Mouse (Mus musculus): ENCODE data around the gene Zfp365. TPM values are rescaled to one million over a fixed set of nuclear protein-coding genes. Genes with fewer than 3 reads are reported as not detected.

Gene Zfp365
- polyA plus RNA-seq (2016; fragmentation: Nextera tagmentation; extraction: Ambion mirVana), result 2.7 and 3.2 TPM in 2 replicates

GRCm38 (mm10) chr10:67912337-67912776, at the start of gene Zfp365:
TSS of gene Zfp365 (minus strand) at chr10:67912662.
- Histone ChIP-seq H3K4me3 (peak within 1 kb of the TSS; percentile 80), H3K4me1 (peaks cover 15% of the 10 kb centered on the region), H3K9me3 (peaks cover 4% of the 10 kb centered on the region; the same call in 1 of the 2 replicates), H3K27ac (peak within 1 kb of the TSS; percentile 86), H3K36me3 (replicated peaks) (peaks cover 11% of the 10 kb centered on the region; the same call in 1 of the 2 replicates), H3K27me3 (ENCODE audit: poor library complexity, severe bottlenecking) (peaks cover 61% of the 10 kb centered on the region)
- peak; percentile 72 for DNase-seq (ENCODE audit: extremely low spot score, low spot score)
- under 1% methylated on average over 43 of the region's 43 CpGs for WGBS

- 0 out of 2 replicates have a peak, but pooled peaks cover 4% of the 10 kb centered on the region for H3K27me3 ChIP-seq (ENCODE audit: poor library complexity, severe bottlenecking)
- WGBS, result 89% methylated on average over 3 of the region's 3 CpGs
- peaks cover 30% of the 10 kb centered on the region for H3K4me1 ChIP-seq
- no peak overlapping the region for H3K4me3 ChIP-seq
- no peaks in the 10 kb centered on the region for H3K36me3 ChIP-seq (replicated peaks)
- no peaks in the 10 kb centered on the region for H3K9me3 ChIP-seq
- no peak for DNase-seq (ENCODE audit: extremely low spot score, low spot score)
- H3K27ac ChIP-seq, result no peak overlapping the region
Measured at GRCm38 (mm10) chr10:67959982-67960381, 47.5 kb upstream of the Zfp365 start.

GRCm38 (mm10) chr10:67955982-67956381, 43.5 kb upstream of the Zfp365 start:
- 97% methylated on average over 2 of the region's 2 CpGs for WGBS
- Histone ChIP-seq H3K27me3 (ENCODE audit: poor library complexity, severe bottlenecking) (no peaks in the 10 kb centered on the region), H3K36me3 (replicated peaks) (no peaks in the 10 kb centered on the region)

GRCm38 (mm10) chr10:67951690-67952089, 39.2 kb upstream of the Zfp365 start:
- H3K27me3 ChIP-seq (ENCODE audit: poor library complexity, severe bottlenecking), result no peaks in the 10 kb centered on the region
- H3K9me3 ChIP-seq, result no peaks in the 10 kb centered on the region
- no peaks in the 10 kb centered on the region for H3K36me3 ChIP-seq (replicated peaks)
- no peak overlapping the region for H3K4me3 ChIP-seq
- no peak overlapping the region for H3K27ac ChIP-seq
- 91% methylated on average over 4 of the region's 4 CpGs for WGBS
- no peak for DNase-seq (ENCODE audit: extremely low spot score, low spot score)
- H3K4me1 ChIP-seq, result no peaks in the 10 kb centered on the region

More at GRCm38 (mm10) chr10:67955982-67956381, 43.5 kb upstream of the Zfp365 start:
- no peak for DNase-seq (ENCODE audit: extremely low spot score, low spot score)
- H3K4me3 ChIP-seq, result no peak overlapping the region
- H3K9me3 ChIP-seq, result no peaks in the 10 kb centered on the region
- H3K27ac ChIP-seq, result no peak overlapping the region
- H3K4me1 ChIP-seq, result peaks cover 5% of the 10 kb centered on the region; the same call in 1 of the 2 replicates

- WGBS, result 85% methylated on average over 8 of the region's 8 CpGs
Measured at GRCm38 (mm10) chr10:67950059-67950748, 37.7 kb upstream of the Zfp365 start.

GRCm38 (mm10) chr10:67943513-67943912, 31.1 kb upstream of the Zfp365 start:
- no peaks in the 10 kb centered on the region for H3K4me1 ChIP-seq
- WGBS, result 89% methylated on average over 4 of the region's 4 CpGs

More at GRCm38 (mm10) chr10:67950059-67950748, 37.7 kb upstream of the Zfp365 start:
- Histone ChIP-seq H3K36me3 (replicated peaks) (no peaks in the 10 kb centered on the region), H3K27me3 (ENCODE audit: poor library complexity, severe bottlenecking) (no peaks in the 10 kb centered on the region), H3K27ac (no peak overlapping the region), H3K4me1 (no peaks in the 10 kb centered on the region), H3K4me3 (no peak overlapping the region), H3K9me3 (no peaks in the 10 kb centered on the region)
- DNase-seq (ENCODE audit: extremely low spot score, low spot score), result no peak

GRCm38 (mm10) chr10:67939546-67939945, 27.1 kb upstream of the Zfp365 start:
- H3K27ac ChIP-seq, result no peak overlapping the region
- no peaks in the 10 kb centered on the region for H3K9me3 ChIP-seq
- 77% methylated on average over 12 of the region's 12 CpGs for WGBS
- no peaks in the 10 kb centered on the region for H3K36me3 ChIP-seq (replicated peaks)
- no peaks in the 10 kb centered on the region for H3K27me3 ChIP-seq (ENCODE audit: poor library complexity, severe bottlenecking)
- H3K4me3 ChIP-seq, result no peak overlapping the region
- DNase-seq (ENCODE audit: extremely low spot score, low spot score), result no peak
- no peaks in the 10 kb centered on the region for H3K4me1 ChIP-seq

More at GRCm38 (mm10) chr10:67943513-67943912, 31.1 kb upstream of the Zfp365 start:
- Histone ChIP-seq H3K4me3 (no peak overlapping the region), H3K36me3 (replicated peaks) (no peaks in the 10 kb centered on the region), H3K9me3 (no peaks in the 10 kb centered on the region), H3K27ac (no peak overlapping the region), H3K27me3 (ENCODE audit: poor library complexity, severe bottlenecking) (no peaks in the 10 kb centered on the region)
- DNase-seq (ENCODE audit: extremely low spot score, low spot score), result no peak

- Histone ChIP-seq H3K27me3 (ENCODE audit: poor library complexity, severe bottlenecking) (no peaks in the 10 kb centered on the region), H3K4me1 (no peaks in the 10 kb centered on the region), H3K9me3 (no peaks in the 10 kb centered on the region), H3K4me3 (no peak overlapping the region), H3K36me3 (replicated peaks) (no peaks in the 10 kb centered on the region), H3K27ac (no peak overlapping the region)
- 94% methylated on average over 5 of the region's 5 CpGs for WGBS
- no peak for DNase-seq (ENCODE audit: extremely low spot score, low spot score)
Measured at GRCm38 (mm10) chr10:67937775-67938174, 25.3 kb upstream of the Zfp365 start.

- Histone ChIP-seq H3K4me3 (no peak overlapping the region), H3K36me3 (replicated peaks) (no peaks in the 10 kb centered on the region), H3K9me3 (no peaks in the 10 kb centered on the region; the same call in 1 of the 2 replicates), H3K4me1 (no peaks in the 10 kb centered on the region), H3K27ac (no peak overlapping the region), H3K27me3 (ENCODE audit: poor library complexity, severe bottlenecking) (no peaks in the 10 kb centered on the region)
- WGBS, result 85% methylated on average over 4 of the region's 4 CpGs
- DNase-seq (ENCODE audit: extremely low spot score, low spot score), result no peak
Measured at GRCm38 (mm10) chr10:67936944-67937343, 24.5 kb upstream of the Zfp365 start.

GRCm38 (mm10) chr10:67932780-67933179, 20.3 kb upstream of the Zfp365 start:
- H3K27me3 ChIP-seq (ENCODE audit: poor library complexity, severe bottlenecking), result no peaks in the 10 kb centered on the region
- no peaks in the 10 kb centered on the region for H3K4me1 ChIP-seq
- no peaks in the 10 kb centered on the region for H3K36me3 ChIP-seq (replicated peaks)
- no peak overlapping the region for H3K27ac ChIP-seq
- 92% methylated on average over 11 of the region's 11 CpGs for WGBS
- H3K9me3 ChIP-seq, result peaks cover 3% of the 10 kb centered on the region; the same call in 1 of the 2 replicates
- no peak overlapping the region for H3K4me3 ChIP-seq
- no peak for DNase-seq (ENCODE audit: extremely low spot score, low spot score)

- Histone ChIP-seq H3K27ac (no peak overlapping the region), H3K4me3 (no peak overlapping the region), H3K27me3 (ENCODE audit: poor library complexity, severe bottlenecking) (no peaks in the 10 kb centered on the region), H3K9me3 (peaks cover 3% of the 10 kb centered on the region; the same call in 1 of the 2 replicates), H3K4me1 (no peaks in the 10 kb centered on the region), H3K36me3 (replicated peaks) (no peaks in the 10 kb centered on the region)
- no peak for DNase-seq (ENCODE audit: extremely low spot score, low spot score)
- WGBS, result 82% methylated on average over 4 of the region's 4 CpGs
Measured at GRCm38 (mm10) chr10:67931328-67931727, 18.9 kb upstream of the Zfp365 start.

- no peaks in the 10 kb centered on the region for H3K36me3 ChIP-seq (replicated peaks)
- H3K4me3 ChIP-seq, result no peak overlapping the region
- H3K27me3 ChIP-seq (ENCODE audit: poor library complexity, severe bottlenecking), result no peaks in the 10 kb centered on the region
- no peak for DNase-seq (ENCODE audit: extremely low spot score, low spot score)
- WGBS, result 90% methylated on average over 7 of the region's 7 CpGs
- peaks cover 3% of the 10 kb centered on the region; the same call in 1 of the 2 replicates for H3K9me3 ChIP-seq
- H3K4me1 ChIP-seq, result no peaks in the 10 kb centered on the region
- H3K27ac ChIP-seq, result no peak overlapping the region
Measured at GRCm38 (mm10) chr10:67928584-67928983, 16.1 kb upstream of the Zfp365 start.

GRCm38 (mm10) chr10:67927718-67928455, 15.4 kb upstream of the Zfp365 start:
- 76% methylated on average over 8 of the region's 8 CpGs for WGBS
- Histone ChIP-seq H3K4me3 (no peak overlapping the region), H3K9me3 (peaks cover 3% of the 10 kb centered on the region; the same call in 1 of the 2 replicates), H3K4me1 (no peaks in the 10 kb centered on the region), H3K27ac (no peak overlapping the region), H3K36me3 (replicated peaks) (no peaks in the 10 kb centered on the region), H3K27me3 (ENCODE audit: poor library complexity, severe bottlenecking) (no peaks in the 10 kb centered on the region)
- DNase-seq (ENCODE audit: extremely low spot score, low spot score), result no peak

Measured in forebrain, embryonic 10.5 days (tissue).